Mouse (Mus musculus) hematopoietic multipotent progenitor cell, adult 10-12 weeks (in vitro differentiated cells): ENCODE measurements around the gene Slc25a36. TPM values are rescaled to one million over a fixed set of nuclear protein-coding genes. Genes with fewer than 3 reads are reported as not detected.

Experiments used
- polyA plus RNA-seq: library from polyadenylated mRNA; stranded (reverse); fragments of >175 nt; gene quantifications from 2 replicates; pipeline ENCODE4 v1.2.3, GENCODE M21; 2012; ENCODE audit warnings: low replicate concordance

The Slc25a36 gene
- polyA plus RNA-seq = 4.5 and 5.4 TPM in 2 replicates

GRCm38 (mm10) chr9:97110571-97111390, at the start of gene Slc25a36:
Gene Slc25a36, minus strand, starts transcription at chr9:97111157.

Other genes with a start within 250 kb of the Slc25a36 start
- gene Pxylp1, start 218.5 kb downstream of the Slc25a36 start, polyA plus RNA-seq = 1.8 and 3.2 TPM in 2 replicates
- gene Spsb4, start 92.3 kb downstream of the Slc25a36 start, polyA plus RNA-seq = 0.07 and 0.41 TPM in 2 replicates